Mouse (Mus musculus) ovary, postnatal 10 days (tissue): ENCODE results near the gene Cdyl.
A peak's percentile ranks its signal among the peaks of the same experiment; 100 is the strongest.

ENCODE experiments used
- DNase-seq: peaks from one replicate; pipeline ENCODE4 v3.0.0; 2022; ENCODE audit warnings: low spot score

The Cdyl gene

GRCm38 (mm10) chr13:35840102-35840501, 180.5 kb downstream of the Cdyl start:
- no peak for DNase-seq

GRCm38 (mm10) chr13:35843383-35843782, 183.8 kb downstream of the Cdyl start:
- no peak for DNase-seq

GRCm38 (mm10) chr13:35845306-35845705, 185.7 kb downstream of the Cdyl start:
- no peak for DNase-seq

GRCm38 (mm10) chr13:35848694-35849093, 189.1 kb downstream of the Cdyl start:
- DNase-seq = no peak

GRCm38 (mm10) chr13:35851581-35851980, 191.9 kb downstream of the Cdyl start:
- DNase-seq = no peak

GRCm38 (mm10) chr13:35852851-35853575, 193.4 kb downstream of the Cdyl start:
- no peak for DNase-seq

- no peak for DNase-seq
Measured at GRCm38 (mm10) chr13:35857486-35857885, 197.9 kb downstream of the Cdyl start.

- no peak for DNase-seq
Measured at GRCm38 (mm10) chr13:35860916-35861315, 201.3 kb downstream of the Cdyl start.

GRCm38 (mm10) chr13:35870659-35871058, 211.0 kb downstream of the Cdyl start:
- no peak for DNase-seq

- DNase-seq = no peak
Measured at GRCm38 (mm10) chr13:35871107-35871506, 211.5 kb downstream of the Cdyl start.

GRCm38 (mm10) chr13:35875396-35875795, 215.8 kb downstream of the Cdyl start:
- DNase-seq = no peak

- no peak for DNase-seq
Measured at GRCm38 (mm10) chr13:35878282-35878681, 218.6 kb downstream of the Cdyl start.

- DNase-seq = no peak
Measured at GRCm38 (mm10) chr13:35879068-35879467, 219.4 kb downstream of the Cdyl start.

GRCm38 (mm10) chr13:35879519-35879918, 219.9 kb downstream of the Cdyl start:
- no peak for DNase-seq

- no peak for DNase-seq
Measured at GRCm38 (mm10) chr13:35880555-35881046, 221.0 kb downstream of the Cdyl start.

GRCm38 (mm10) chr13:35886121-35886725, 226.6 kb downstream of the Cdyl start:
- no peak for DNase-seq

GRCm38 (mm10) chr13:35892866-35893265, 233.2 kb downstream of the Cdyl start:
- no peak for DNase-seq

- DNase-seq = no peak
Measured at GRCm38 (mm10) chr13:35905378-35905777, 245.7 kb downstream of the Cdyl start.

- DNase-seq = peak; percentile 86
Measured at GRCm38 (mm10) chr13:35905879-35906481, 246.3 kb downstream of the Cdyl start, which contains the start of gene Rpp40. Gene Rpp40 (minus strand): TSS chr13:35906359.

- DNase-seq = no peak
Measured at GRCm38 (mm10) chr13:35911476-35911875, 251.8 kb downstream of the Cdyl start.
